ENCODE assay signal across 31 mouse cellular contexts in genomic region chr8:31377698-31378334, GRCm38 (mm10).
A peak's percentile ranks its signal among the peaks of the same experiment; 100 is the strongest.
DNase-seq lines count a peak whose midpoint lies in the region; ATAC-seq lines count a peak whose summit lies in the region.
"Had no signal": no experiment of that assay in that cellular context is flagged by ENCODE, and none has a peak within 500 bp of the region (broad histone marks: within the 10 kb centered on the region; RNA-seq: fewer than 3 reads in every experiment).

No protein-coding gene starts in this region.

- H3K9me3 ChIP-seq in lung, embryonic 15.5 days = no peaks in the 10 kb centered on the region
- H3K9me3 ChIP-seq in midbrain, embryonic 13.5 days = no peaks in the 10 kb centered on the region
- H3K9me3 ChIP-seq: embryonic facial prominence, embryonic 10.5 days; embryonic facial prominence, embryonic 13.5 days; forebrain, embryonic 10.5 days; forebrain, embryonic 13.5 days; heart, embryonic 12.5 days; heart, embryonic 15.5 days; hindbrain, embryonic 10.5 days; hindbrain, embryonic 13.5 days had no signal

- no peaks in the 10 kb centered on the region for H3K36me3 ChIP-seq in lung, embryonic 15.5 days
- no peaks in the 10 kb centered on the region for H3K36me3 ChIP-seq in midbrain, embryonic 13.5 days
- H3K36me3 ChIP-seq: embryonic facial prominence, embryonic 10.5 days; embryonic facial prominence, embryonic 13.5 days; forebrain, embryonic 10.5 days; heart, embryonic 12.5 days; heart, embryonic 15.5 days; hindbrain, embryonic 10.5 days; hindbrain, embryonic 13.5 days had no signal

- H3K27me3 ChIP-seq in lung, embryonic 15.5 days = no peaks in the 10 kb centered on the region
- no peaks in the 10 kb centered on the region for H3K27me3 ChIP-seq in midbrain, embryonic 13.5 days
- H3K27me3 ChIP-seq: embryonic facial prominence, embryonic 13.5 days; forebrain, embryonic 13.5 days; heart, embryonic 12.5 days; heart, embryonic 15.5 days; hindbrain, embryonic 13.5 days had no signal

- ATAC-seq in lung, embryonic 15.5 days (ENCODE audit: borderline replicate concordance, extremely low read depth, low FRiP score, low TSS enrichment) = peak; percentile 31; the same call in 1 of the 2 replicates
- no peak for ATAC-seq in midbrain, embryonic 13.5 days
- ATAC-seq: activated CD4-positive, CD25-positive, alpha-beta regulatory T cell, adult 4 months; CD4-positive, CD25-positive, alpha-beta regulatory T cell, adult 4 months; forebrain, embryonic 13.5 days; forebrain, embryonic 16.5 days; hindbrain, embryonic 16.5 days had no signal

- H3K9ac ChIP-seq in lung, embryonic 15.5 days = no peak overlapping the region
- no peak overlapping the region for H3K9ac ChIP-seq in midbrain, embryonic 13.5 days (replicated peaks)
- H3K9ac ChIP-seq: embryonic facial prominence, embryonic 13.5 days; forebrain, embryonic 13.5 days; heart, embryonic 12.5 days; heart, embryonic 15.5 days; hindbrain, embryonic 13.5 days had no signal

- 38% methylated on average over 2 of the region's 2 CpGs for WGBS in lung, embryonic 15.5 days
- 90% methylated on average over 2 of the region's 2 CpGs for WGBS in midbrain, embryonic 13.5 days

- no peak overlapping the region for H3K4me2 ChIP-seq in lung, embryonic 15.5 days
- no peak overlapping the region for H3K4me2 ChIP-seq in midbrain, embryonic 13.5 days (replicated peaks)
- H3K4me2 ChIP-seq: embryonic facial prominence, embryonic 13.5 days; forebrain, embryonic 13.5 days; heart, embryonic 12.5 days; heart, embryonic 15.5 days; hindbrain, embryonic 13.5 days had no signal

- H3K4me1 ChIP-seq in lung, embryonic 15.5 days = peaks cover 6% of the 10 kb centered on the region; the same call in 1 of the 2 replicates
- H3K4me1 ChIP-seq in midbrain, embryonic 13.5 days (replicated peaks) = no peaks in the 10 kb centered on the region
- H3K4me1 ChIP-seq: embryonic facial prominence, embryonic 10.5 days; embryonic facial prominence, embryonic 13.5 days; forebrain, embryonic 10.5 days; forebrain, embryonic 13.5 days; heart, embryonic 15.5 days; hindbrain, embryonic 10.5 days; hindbrain, embryonic 13.5 days had no signal

- no peak overlapping the region for H3K4me3 ChIP-seq in lung, embryonic 15.5 days
- no peak overlapping the region for H3K4me3 ChIP-seq in midbrain, embryonic 13.5 days (replicated peaks)
- H3K4me3 ChIP-seq: embryonic facial prominence, embryonic 10.5 days; embryonic facial prominence, embryonic 13.5 days; forebrain, embryonic 10.5 days; forebrain, embryonic 13.5 days; heart, embryonic 12.5 days; heart, embryonic 15.5 days; hindbrain, embryonic 10.5 days; hindbrain, embryonic 13.5 days had no signal

- peak overlapping the region; percentile 37; the same call in 1 of the 2 replicates for H3K27ac ChIP-seq in lung, embryonic 15.5 days
- no peak overlapping the region for H3K27ac ChIP-seq in midbrain, embryonic 13.5 days
- H3K27ac ChIP-seq: embryonic facial prominence, embryonic 10.5 days; embryonic facial prominence, embryonic 13.5 days; forebrain, embryonic 10.5 days; forebrain, embryonic 13.5 days; heart, embryonic 15.5 days; hindbrain, embryonic 10.5 days; hindbrain, embryonic 13.5 days had no signal

- peak; percentile 19 for DNase-seq in heart, adult 11 months
- no peak for DNase-seq in heart, adult 8-10 months (ENCODE audit: low spot score)
- no peak for DNase-seq in lung, postnatal 10 days
- DNase-seq in lung, postnatal 25 days (ENCODE audit: low spot score) = peak; percentile 20
- DNase-seq in lung, postnatal 14 days = no peak
- no peak for DNase-seq in urinary bladder, postnatal 10 days (ENCODE audit: low spot score)
- DNase-seq: adrenal gland, adult 8-10 months; adrenal gland, postnatal 25 days; cerebellum, adult 11-12 months; cerebellum, adult 8-10 months; cerebellum, postnatal 10 days; cerebellum, postnatal 36 days; embryo, embryonic 11 days; gastrocnemius, postnatal 10 days; gastrocnemius, postnatal 36 days; heart, postnatal 10 days; heart, postnatal 36 days had no signal

Comparison
In these comparisons a context has a peak if more than half of its experiments do, and no peak if none do; other contexts are left out.
1. DNase-seq: peak in heart, adult 11 months (single experiment) and lung, postnatal 25 days (single experiment); none in heart, adult 8-10 months (single experiment), lung, postnatal 10 days (single experiment), lung, postnatal 14 days (single experiment) and urinary bladder, postnatal 10 days (single experiment).